Mouse (Mus musculus) NIH3T3 (cell line): ENCODE results near the gene Erbb3.
A peak's percentile ranks its signal among the peaks of the same experiment; 100 is the strongest.
"Not testable (repeated sequence)": the region's sequence is repeated elsewhere in the genome, so short reads cannot be mapped to it uniquely, and the experiment has no call there.

Experiments
- DNase-seq: peaks from one replicate; pipeline ENCODE4 v3.0.0-alpha.2; 2012; ENCODE audit warnings: low read depth

Gene Erbb3

DNA sequence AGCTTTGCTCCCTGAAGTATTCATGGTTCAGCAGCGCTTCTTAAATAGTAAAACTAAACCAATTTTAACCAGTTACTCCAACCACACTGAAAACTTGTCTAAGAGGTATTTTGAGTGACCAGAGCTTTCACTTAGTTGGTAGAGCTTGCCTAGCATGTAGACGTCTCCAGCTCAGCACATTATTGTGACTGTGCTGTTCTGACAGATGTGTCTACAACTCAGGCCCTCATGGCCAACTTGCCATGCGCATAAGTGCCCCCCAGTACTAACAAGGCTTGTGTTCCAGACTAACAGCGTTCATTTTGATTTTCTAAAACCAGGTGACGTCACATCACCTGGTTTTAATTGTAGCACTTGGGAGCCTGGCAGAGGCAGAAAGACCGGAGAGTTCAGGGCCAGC lies 32.5 kb downstream of the Erbb3 start:
- no peak for DNase-seq

DNA sequence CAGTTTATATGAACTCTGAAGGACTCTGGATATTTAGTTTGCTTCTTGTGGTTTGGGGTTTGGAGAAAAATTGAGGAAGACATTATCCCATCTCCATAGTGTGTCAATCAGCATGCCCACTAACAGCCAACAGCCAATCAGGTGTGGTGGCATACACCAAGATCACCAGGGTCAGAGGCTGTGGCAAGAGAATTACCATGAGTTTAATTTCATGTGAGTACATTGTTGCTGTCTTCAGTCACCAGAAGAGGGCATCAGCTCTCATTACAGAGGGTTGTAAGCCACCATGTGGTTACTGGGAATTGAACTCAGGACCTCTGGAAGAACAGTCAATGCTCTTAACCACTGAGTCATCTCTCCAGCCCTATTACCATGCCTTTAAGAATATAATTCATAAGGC lies 33.2 kb downstream of the Erbb3 start:
- peak; percentile 34 for DNase-seq

DNA sequence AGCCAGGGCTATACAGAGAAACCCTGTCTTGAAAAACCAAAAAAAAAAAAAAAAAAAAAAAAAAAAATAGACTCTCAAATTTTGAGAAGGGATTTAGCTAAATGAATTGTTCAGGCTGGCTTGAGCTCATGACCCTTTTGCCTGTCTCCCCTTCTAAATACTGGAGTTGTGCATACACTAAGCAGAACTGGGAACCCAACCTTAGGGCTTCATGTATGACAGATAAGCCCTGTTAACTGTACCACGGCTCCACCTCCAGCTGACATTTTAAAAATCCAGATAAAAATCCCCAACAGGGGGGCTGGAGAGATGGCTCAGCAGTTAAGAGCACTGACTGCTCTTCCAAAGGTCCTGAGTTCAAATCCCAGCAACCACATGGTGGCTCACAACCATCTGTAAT lies 33.9 kb downstream of the Erbb3 start:
- DNase-seq, result not testable (repeated sequence)

DNA sequence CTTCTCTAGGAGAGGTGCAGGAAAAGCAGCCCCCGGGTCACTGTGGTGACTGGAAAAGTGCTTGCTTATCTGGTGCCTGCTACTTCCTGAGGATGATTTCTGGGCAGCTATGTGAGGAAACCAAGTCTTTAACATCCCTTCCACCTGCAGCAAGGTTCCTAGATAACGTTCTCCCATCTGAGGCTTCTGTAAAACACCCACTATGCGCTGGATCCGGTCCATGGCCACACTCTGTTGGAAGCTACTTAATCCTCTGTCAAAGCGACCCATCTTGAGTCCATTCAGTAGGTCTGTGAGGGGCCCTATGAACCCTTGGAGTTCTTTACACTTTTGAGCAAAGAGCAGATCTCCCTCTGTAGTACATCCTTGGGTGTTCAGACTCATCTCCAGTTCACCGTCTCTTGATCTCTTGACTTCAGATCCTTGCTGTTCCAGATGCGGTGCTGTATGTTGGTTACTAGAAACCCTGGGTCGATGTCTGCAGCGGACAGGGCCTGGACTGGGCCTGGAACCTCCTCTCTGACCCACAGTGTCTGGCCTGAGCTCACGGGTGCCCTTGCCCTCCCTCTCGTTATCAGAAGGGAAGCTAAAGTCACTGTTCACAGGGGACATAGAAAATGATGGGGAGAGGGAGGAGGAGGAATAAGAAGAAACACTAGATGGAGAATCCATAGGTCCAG lies 39.2 kb downstream of the Erbb3 start:
- not testable (repeated sequence) for DNase-seq

DNA sequence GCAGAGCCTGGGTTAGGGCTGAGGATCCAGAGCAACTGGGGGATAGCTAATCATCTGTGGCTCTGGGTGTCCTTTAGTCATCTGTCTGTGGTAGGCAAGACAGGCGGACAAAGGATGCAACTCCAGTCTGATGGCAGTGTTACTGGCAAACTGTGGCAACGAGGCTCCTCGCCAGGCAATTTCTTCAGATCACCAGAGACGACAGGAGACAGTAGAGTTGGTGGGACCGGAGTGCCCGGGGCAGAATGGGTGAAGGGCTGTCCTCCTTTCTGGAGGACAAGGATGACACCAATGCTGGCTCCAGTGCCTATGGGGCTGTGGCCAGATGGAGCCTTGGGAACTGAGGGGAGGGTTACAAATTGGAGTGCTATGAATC lies 39.8 kb downstream of the Erbb3 start:
- DNase-seq, result peak; percentile 36

DNA sequence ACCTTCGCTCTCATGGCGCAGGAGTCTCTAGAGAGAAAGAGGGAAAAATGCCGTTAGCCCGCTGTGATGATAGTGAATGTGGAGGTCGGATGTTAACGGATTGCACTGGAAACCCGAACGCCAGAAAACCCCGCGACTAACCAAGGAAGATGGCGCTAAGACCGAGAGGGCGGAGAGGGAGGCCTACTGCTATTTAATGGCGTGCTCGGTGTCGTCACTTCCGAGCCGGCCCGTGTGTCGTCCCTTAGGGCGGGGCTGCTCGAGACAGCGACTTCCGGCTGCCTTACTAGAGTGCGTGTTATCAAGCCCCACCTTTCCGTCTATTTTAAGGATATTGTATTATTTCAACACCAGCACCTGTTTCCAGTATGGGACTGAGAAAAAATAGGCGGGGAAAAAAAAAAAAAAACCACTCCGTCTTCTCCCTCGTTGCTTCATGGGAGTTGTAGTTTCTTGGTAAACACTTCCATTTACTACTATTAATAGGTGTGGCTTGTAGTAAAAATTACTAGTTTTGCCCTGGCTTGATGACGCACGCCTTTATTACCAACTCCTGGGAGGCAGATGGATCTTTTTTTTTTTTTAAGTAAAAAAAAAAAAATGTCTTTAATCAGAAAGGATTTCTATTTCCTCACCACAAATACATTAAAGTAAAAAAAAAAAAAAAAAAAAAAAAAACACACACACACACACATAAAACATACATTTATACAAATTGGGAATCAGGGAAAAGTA lies 40.3 kb downstream of the Erbb3 start, which contains the start of gene Rpl41:
Rpl41 (minus strand) TSS at position 359 of the 735 bp plus-strand sequence.
- peak; percentile 98 for DNase-seq

DNA sequence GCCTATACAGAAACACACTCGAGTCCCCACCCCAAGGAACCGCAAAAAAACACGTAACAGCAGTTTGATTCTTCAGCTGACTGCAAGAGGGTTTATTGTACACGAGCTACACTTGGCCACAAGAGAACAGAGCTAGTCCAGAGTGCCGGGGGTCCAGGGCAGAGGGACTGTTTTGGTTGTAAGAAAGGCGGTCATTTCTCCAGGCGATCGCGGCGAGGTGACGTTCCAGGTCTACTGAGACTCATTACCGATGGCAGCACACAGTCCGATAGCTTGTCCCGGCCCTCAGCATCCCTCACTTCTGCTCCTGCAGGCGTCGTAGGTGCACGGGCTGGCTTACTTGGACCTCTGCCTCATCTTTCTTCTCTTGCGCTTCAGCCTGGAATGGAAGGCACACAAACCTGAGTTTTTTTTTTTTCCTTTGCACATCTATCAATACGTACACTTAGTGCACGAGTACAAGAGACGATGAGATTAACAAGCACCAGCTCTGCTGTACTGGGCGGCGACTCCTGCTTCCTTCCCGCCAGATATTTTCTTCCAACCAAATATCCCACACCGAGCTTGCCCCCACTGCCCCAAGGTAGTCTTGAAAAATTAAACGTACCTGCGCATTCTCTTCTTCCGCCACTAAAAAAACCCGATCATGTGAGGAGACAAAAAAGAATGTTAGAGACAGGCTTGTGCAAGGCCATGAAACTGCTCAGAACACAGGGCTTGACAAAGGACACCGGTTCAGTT lies 41.2 kb downstream of the Erbb3 start:
- DNase-seq, result not testable (repeated sequence)

DNA sequence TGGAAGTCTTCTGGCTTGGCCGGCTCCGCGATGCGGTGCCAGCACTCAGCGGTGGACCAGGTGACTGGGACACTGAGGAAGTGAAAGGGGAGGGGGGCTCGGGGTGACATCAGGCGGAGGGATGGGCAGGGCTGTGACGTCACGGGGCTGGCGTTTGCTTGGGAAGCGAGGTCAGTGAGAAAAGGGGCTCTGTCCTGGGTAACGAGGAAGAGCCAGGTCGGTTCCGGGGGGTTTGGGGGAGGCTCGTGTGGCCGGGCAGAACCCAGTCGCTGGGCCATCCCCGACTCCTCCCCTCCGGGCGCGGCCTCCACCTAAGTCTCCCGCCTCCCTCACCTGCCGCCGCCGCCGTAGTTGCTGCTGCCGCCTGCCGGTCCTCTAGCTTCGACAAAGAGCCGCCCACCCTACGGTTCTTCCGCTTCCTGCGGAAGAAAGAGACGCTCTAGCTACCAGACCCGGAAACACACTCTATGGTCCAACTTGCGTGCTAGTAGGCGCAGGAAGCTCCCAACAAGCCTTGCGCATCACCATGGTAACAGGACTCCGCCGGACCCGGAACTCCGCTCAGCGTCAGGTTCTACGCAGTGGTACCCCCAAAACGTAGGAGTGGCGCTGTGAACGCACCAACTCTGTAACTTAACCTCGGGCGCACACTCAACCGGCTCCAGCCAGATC lies 42.0 kb downstream of the Erbb3 start, which contains the start of gene Zc3h10:
Zc3h10 (minus strand) TSS at position 414 of the 672 bp plus-strand sequence.
- peak; percentile 98 for DNase-seq

DNA sequence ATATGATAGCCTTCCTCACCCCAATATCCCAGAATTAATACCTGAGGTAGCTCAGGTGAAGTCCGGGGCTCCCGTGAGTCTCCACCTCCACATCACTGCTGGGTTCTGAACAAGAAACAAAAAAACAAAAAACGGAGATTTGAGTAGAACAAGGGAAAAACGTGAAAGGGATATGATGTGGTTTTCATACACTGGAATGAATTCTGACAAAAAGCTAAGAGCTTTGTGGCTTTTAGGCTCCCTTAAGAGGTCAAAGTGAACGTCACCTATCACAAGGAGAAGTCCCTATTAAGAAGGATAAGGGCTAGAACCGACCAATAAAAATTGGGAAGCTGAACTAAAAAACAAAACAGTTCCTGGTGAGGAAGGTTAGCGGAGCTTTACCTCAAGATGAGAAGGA lies 42.7 kb downstream of the Erbb3 start:
- no peak for DNase-seq

DNA sequence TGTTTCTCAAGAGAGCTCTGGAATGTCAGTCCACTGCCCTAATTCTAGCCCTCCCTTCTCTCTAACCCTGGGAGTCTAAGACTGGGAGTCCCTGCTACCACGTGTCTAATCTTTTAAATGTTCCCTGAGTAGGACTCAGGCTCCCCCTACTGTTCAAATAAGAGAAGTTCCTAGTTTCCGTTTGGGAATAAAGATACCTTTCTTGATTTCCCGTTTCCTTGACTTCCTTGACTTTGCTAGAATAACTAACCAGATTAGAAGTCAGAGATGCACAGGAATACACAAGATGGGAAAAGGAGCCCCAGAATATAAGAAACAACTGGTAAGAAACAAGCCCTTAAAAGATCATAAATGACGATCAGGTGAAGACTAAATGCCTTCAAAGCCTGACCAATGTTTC lies 43.1 kb downstream of the Erbb3 start:
- peak; percentile 85 for DNase-seq

DNA sequence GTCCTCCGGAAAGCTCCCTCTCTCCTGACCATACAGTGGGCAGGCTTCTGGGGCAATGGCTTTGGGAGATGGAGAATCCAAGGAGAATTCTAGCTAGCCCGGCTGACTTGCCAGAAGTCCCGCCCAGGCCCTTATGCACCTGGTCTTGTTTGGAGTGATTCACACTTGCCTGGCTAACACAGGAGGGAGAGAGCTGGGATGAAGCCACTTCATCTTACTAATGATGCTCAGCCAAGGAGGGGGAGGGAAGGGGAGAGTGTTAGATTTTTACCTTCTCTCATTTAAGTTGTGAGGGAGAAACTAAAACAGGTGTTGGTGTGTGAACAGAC lies 43.9 kb downstream of the Erbb3 start:
- DNase-seq, result peak; percentile 24

DNA sequence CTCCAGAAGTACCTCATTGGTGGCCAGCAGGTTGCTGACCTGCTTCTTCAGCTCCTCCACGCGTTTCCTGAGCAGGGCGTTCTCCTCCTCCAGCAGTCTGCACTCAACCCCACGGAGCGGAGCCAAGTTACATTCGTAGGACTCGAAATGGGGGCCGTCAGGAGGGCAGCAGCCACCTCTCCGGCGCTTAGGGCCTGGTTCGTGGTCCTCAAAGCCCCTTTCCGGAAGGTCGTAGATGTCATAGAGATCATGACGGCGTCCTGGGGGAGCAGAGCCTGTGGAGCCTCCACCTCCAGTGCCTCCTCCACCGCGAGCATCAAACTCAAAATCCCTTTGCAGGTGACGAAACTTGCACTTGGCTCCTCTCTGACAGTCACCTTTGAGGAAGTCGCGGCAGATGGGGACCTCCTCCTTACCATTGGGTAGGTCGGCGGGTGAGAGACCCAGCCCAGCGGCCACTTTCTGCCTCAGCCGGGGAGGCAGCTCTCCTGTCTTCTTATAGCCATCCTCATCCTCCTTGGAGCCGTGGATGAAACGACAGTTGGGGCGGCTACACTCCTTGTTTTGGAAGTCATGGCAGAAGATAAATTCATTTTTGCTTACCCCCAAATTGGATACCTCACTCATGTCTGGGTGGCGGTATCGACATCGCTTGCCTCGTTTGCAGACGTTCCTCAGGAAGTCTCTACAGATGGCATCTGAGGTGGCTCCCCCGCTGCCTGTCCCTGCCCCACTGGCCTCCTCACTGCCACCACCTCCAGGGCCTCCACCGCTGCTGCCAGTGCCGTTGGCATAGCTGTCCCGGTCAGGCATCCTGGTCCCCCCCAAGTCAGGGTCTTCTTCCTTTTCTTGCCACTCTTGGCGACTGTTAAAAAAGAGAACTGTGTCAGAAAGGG lies 44.5 kb downstream of the Erbb3 start:
- no peak for DNase-seq

DNA sequence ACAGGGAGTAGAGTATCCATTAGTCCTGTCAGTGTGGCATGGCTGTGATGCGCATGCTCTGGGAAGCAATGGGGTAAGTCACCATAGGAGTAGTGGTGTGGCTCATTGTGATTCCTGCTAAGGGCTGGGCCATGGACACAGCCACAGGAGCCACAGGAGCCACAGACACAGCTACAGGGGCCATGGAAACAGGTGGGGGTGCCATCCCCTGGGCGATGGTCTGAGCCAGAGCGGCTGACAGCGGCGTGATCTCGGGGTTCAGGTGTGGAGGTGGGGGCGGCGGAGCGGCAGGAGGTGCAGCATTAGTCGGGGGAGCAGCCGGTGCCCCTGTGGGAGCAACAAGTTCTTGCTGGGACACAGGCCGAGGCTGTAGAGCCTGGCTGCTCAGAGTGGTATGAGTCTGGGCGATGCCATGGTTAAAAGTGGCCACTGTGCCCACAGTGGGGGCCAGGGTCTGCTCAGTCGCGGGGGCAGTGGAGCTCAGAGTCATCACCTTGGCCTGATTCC lies 45.2 kb downstream of the Erbb3 start:
- no peak for DNase-seq

DNA sequence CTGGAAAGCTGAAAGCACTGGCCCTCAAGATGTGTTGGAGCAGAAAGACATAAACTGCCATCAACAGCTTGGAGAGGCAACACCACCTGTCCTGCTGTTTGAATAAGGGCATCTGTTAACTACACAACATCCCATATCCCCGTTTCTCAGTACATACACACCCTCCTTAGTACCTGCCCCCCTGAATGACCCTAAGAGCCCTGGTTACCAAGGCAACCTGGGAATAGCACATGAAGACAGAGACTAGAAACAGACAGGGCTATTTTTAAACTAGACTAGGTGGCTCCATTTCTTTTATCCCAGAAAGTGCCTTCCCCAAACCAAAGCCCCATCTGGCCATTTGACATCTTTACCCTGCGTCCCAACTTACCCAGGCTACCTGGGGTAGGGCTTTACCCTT lies 46.4 kb downstream of the Erbb3 start:
- no peak for DNase-seq

DNA sequence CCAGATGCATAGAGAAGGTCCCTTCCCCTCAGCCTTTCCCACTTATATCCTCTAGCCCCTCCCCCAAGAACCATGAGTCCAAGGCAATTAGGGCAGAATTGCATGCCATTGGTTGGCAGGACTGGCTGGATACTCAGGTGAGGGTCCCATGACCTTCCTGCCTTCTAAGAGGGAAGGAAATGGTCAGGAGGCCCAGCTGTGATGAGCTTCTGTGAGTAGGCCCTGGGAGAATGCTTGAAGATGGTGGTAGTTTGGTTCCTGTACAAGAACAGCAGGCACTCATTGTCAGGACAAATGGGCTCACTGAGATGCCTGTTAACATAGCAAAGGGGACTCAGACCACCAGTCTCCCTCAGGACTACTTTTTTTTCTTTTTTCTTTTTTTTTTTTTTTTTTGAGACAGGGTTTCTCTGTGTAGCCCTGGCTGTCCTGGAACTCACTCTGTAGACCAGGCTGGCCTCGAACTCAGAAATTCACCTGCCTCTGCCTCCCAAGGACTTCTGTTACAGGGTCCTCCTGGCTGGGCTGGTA lies 51.0 kb downstream of the Erbb3 start:
- DNase-seq, result no peak

DNA sequence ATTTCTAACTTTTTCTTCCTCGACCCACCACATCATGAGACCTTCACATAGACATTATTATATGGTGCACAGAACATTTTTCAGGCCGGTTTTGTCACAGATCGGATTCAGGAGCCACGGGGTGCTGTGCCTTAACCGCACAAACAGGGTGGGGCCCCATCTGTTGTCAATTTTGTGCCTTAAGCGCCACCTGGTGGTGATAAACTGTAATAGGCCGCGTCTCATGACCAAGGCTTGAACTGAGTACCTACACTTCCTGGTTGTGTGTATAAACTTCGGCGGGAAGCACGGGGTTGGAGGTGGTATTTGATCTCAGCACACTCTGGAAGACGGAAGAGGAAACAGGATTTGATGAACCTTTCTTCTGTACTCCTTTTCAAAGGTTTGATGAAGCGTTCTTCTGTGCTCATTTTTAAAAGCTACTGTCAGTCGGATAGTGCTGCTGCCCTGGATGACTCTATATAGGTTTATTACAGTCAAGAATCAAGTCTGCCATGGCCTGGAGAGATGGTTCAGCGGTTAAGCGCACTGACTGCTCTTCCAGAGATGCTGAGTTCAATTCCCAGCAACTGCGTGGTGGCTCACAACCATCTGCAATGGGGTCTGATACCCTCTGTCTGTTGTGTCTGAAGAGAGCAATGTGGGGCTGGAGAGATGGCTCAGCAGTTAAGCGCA lies 53.0 kb downstream of the Erbb3 start:
- DNase-seq, result peak; percentile 98

DNA sequence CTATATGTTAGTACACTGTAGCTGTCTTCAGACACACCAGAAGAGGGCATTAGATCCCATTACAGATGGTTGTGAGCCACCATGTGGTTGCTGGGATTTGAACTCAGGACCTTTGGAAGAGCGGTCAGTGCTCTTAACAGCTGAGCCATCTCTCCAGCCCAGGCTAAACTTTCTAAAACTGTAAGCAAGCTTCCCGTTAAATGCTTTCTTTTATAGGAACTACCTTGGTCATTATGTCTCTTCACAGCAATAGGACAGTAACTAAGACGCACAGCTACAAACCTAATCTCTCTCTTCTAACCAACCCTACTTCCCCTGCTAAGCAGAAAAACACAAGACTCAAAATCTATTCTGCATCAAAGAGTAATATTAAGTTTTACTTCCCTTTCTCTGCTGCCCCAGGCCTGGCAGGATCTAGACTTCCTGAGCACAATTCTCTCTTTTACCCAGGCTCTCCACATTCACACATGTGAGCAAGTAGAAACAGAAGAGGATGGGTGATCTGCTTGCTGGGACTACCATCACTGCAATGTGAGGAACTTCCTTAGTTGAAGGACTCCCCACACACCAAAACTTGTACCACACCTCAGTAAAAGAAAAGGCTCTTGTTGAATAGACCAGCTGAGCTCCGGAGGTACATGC lies 53.7 kb downstream of the Erbb3 start:
- DNase-seq, result no peak

DNA sequence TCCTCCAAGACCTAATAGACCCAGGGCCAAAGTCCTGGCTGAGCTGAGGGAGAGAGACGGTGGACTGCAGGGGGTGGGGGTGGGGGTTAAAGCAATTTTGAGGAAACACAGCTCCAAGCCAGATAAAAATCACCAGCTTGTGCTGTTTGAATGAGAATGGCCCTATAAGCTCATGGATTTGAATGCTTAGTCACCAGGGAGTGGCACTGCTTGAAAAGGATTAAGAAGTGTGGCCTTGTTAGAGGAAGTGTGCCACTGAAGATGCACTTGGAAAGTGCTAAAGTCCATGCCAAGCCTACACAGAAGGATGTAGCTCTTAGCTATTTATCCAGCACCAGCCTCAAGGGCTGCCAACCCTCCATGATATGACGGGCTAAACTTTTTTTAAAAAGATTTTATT lies 54.2 kb downstream of the Erbb3 start:
- DNase-seq, result no peak

DNA sequence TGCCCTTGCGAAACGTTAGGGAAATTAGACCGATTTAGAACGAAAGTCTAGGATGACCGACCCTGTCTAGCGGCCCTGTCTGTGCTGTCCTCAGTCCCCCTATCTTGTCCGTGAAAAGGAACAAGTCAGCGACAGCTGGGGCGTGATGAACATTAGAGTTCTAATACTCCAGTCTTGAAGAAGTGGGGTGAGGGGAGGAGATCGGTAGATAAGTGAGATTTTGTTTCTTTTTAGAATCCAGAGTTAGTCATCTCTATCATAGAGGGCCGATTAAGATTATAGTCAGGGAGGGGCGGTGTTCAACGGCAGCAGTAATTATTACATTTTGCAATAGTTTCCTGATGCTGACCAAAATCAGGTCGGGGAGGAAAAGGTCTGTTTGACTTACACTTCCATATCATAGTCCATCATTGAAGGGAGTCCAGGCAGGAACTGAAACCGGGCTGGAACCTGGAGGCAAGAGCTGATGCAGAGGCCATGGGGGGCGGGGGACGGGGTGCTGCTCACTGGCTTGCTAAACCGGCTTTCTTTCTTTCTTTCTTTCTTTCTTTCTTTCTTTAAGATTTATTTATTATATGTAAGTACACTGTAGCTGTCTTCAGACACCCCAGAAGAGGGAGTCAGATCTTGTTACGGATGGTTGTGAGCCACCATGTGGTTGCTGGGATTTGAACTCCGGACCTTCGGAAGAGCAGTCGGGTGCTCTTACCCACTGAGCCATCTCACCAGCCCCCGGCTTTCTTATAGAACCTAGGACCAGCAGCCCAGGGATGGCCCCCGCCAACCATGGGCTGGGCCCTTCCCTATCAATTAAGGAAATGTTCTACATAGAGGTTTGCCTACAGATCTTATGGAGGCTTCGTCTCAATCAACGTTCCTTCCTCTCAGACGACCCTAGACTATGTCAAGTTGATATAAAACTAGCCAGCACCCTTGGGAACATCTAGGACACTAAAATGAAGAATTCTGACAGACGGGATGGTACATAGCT lies 62.8 kb downstream of the Erbb3 start:
- DNase-seq, result peak; percentile 40
